In the genomic region with DNA sequence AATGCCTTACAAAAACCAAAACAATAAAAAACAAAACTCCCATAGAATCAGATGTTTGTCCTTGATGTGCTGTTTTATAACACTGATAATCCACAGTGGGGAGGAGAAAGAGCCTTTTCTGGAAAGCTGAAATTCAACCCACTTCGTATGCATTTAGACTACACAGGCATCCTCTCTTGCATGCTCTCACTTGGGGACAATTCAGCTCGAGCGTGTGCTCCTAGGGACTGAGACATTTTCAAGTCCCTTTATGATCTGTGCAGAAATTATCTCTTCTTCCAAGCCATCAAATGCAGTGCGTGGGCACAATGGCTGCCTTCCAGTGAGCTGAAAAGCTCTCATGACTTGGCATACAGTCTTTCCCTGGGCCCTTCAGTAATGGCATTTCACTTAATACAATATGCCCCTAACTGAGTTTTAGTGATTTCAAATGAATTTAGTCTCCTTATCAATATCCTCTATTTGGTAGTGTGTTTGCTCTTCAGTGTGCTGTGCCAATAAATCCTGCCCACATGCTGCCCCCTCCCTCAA, we compare ENCODE assay signal across 13 mouse cellular contexts.
DNase-seq lines count a peak whose midpoint lies in the region; ATAC-seq lines count a peak whose summit lies in the region.
"Had no signal": no experiment of that assay in that cellular context is flagged by ENCODE, and none has a peak within 500 bp of the region (broad histone marks: within the 10 kb centered on the region; RNA-seq: fewer than 3 reads in every experiment).

No protein-coding gene starts in this region.

- no peaks in the 10 kb centered on the region for H3K4me1 ChIP-seq in hindbrain, embryonic 16.5 days (ENCODE audit: control insufficient read depth, insufficient read depth, low read depth, low read length)
- H3K4me1 ChIP-seq in hindbrain, embryonic 12.5 days, result no peaks in the 10 kb centered on the region
- H3K4me1 ChIP-seq: limb, embryonic 12.5 days; neural tube, embryonic 12.5 days had no signal

- DNase-seq in layer of hippocampus, adult 11-12 months (ENCODE audit: low spot score), result peak; percentile 54
- DNase-seq in left cerebral cortex, adult 8-10 months (ENCODE audit: low spot score in 2 of 2), result peak; percentile 4 to 48
- DNase-seq in right cerebral cortex, postnatal 36 days (ENCODE audit: low spot score in 2 of 2), result peak; percentile 30 to 51
- no peak for DNase-seq in heart, adult 9 months (ENCODE audit: low spot score in 2 of 2)
- DNase-seq: kidney, adult 9 months; lung, adult 2 months; thymus, postnatal 14 days had no signal

- H3K9me3 ChIP-seq in hindbrain, embryonic 16.5 days (ENCODE audit: control insufficient read depth, low read length), result no peaks in the 10 kb centered on the region
- no peaks in the 10 kb centered on the region for H3K9me3 ChIP-seq in hindbrain, embryonic 12.5 days (replicated peaks)
- H3K9me3 ChIP-seq: limb, embryonic 12.5 days; neural tube, embryonic 12.5 days had no signal

- H3K4me3 ChIP-seq in hindbrain, embryonic 16.5 days (ENCODE audit: low read length), result no peak overlapping the region
- no peak overlapping the region for H3K4me3 ChIP-seq in hindbrain, embryonic 12.5 days
- H3K4me3 ChIP-seq: limb, embryonic 12.5 days; neural tube, embryonic 12.5 days had no signal

- no peak overlapping the region for H3K27ac ChIP-seq in hindbrain, embryonic 16.5 days (ENCODE audit: low read depth, low read length)
- H3K27ac ChIP-seq in hindbrain, embryonic 12.5 days, result no peak overlapping the region
- H3K27ac ChIP-seq: limb, embryonic 12.5 days; neural tube, embryonic 12.5 days had no signal

- no peak overlapping the region for H3K4me2 ChIP-seq in hindbrain, embryonic 16.5 days (ENCODE audit: low read length)
- H3K4me2 ChIP-seq in hindbrain, embryonic 12.5 days (replicated peaks), result no peak overlapping the region
- H3K4me2 ChIP-seq: limb, embryonic 12.5 days; neural tube, embryonic 12.5 days had no signal

- H3K9ac ChIP-seq in hindbrain, embryonic 16.5 days (ENCODE audit: low read depth, low read length), result no peak overlapping the region
- no peak overlapping the region for H3K9ac ChIP-seq in hindbrain, embryonic 12.5 days
- H3K9ac ChIP-seq: limb, embryonic 12.5 days; neural tube, embryonic 12.5 days had no signal

- H3K36me3 ChIP-seq in hindbrain, embryonic 16.5 days (ENCODE audit: control insufficient read depth, insufficient read depth, low read length), result no peaks in the 10 kb centered on the region
- no peaks in the 10 kb centered on the region for H3K36me3 ChIP-seq in hindbrain, embryonic 12.5 days
- H3K36me3 ChIP-seq: limb, embryonic 12.5 days; neural tube, embryonic 12.5 days had no signal

- 37% methylated on average over 4 of the region's 4 CpGs for WGBS in hindbrain, embryonic 16.5 days
- WGBS in hindbrain, embryonic 12.5 days, result 74% methylated on average over 4 of the region's 4 CpGs

- no peaks in the 10 kb centered on the region for H3K27me3 ChIP-seq in hindbrain, embryonic 16.5 days (replicated peaks; ENCODE audit: control insufficient read depth, insufficient read depth, low read length)
- no peaks in the 10 kb centered on the region for H3K27me3 ChIP-seq in hindbrain, embryonic 12.5 days
- H3K27me3 ChIP-seq: CH12.LX; limb, embryonic 12.5 days; neural tube, embryonic 12.5 days had no signal

- 0 out of 2 replicates have a peak, but pooled peaks have one; percentile 30 for ATAC-seq in hindbrain, embryonic 16.5 days
- ATAC-seq in hindbrain, embryonic 12.5 days (ENCODE audit: low FRiP score), result no peak
- no peak for ATAC-seq in granulocyte monocyte progenitor cell, adult 5-6 weeks (replicated peaks; ENCODE audit: poor library complexity, severe bottlenecking)

Comparison
In these comparisons a context has a peak if more than half of its experiments do, and no peak if none do; other contexts are left out.
1. DNase-seq: peak in layer of hippocampus, adult 11-12 months (single experiment), left cerebral cortex, adult 8-10 months (2 of 2) and right cerebral cortex, postnatal 36 days (2 of 2); none in heart, adult 9 months (0 of 2).